Mouse (Mus musculus) spleen, postnatal 10 days (tissue): ENCODE measurements around the gene Dyrk1b.
"Not testable (repeated sequence)": the region's sequence is repeated elsewhere in the genome, so short reads cannot be mapped to it uniquely, and the experiment has no call there.

Source experiments
- DNase-seq, 2 experiments: peaks; one replicate each; pipeline ENCODE4 v3.0.0; 2021 to 2022; ENCODE audit warnings: low spot score in 2 of 2

Gene Dyrk1b

DNA sequence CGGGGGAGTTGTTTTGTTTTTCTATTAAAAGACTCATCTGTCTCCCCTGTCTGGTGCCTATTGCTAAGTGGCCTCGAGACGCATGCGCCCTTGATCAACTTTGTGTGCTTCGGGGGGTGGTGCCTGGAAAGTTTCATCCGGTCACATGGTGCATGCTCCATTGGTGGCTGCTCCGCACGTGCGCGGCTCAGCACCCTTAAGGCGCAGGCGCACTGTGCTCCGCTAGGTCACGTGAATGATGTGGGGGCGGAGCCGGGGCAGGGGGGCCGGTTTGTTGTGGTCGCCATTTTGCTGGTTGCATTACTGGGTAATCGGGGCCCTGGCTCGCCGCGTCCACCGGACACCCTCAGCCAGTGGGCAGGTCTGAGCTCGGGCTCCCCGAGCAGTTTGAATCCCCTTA is at the start of gene Dyrk1b:
Gene Dyrk1b (plus strand): TSS at position 242 of the 400 bp plus-strand sequence.
- DNase-seq, result peak; percentile 97 to 98

DNA sequence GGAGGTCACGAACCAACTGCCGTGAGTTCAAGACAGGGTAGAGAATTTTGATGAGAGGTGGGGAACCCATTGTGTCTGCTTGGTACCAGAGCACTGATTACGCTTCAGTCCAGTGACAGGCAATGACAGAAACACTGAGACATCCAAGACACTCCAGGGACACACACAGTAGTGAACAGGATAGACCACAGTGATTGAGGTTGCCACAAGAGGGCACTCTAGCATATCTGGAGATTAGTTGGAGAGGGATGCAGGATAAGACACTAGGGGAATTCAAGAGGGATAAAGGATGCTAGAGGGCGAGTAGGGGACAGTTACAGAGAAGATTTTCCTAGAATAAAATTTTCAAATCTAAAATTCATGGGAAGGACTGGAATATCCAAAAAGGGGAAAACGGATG is 41.7 kb upstream of the Dyrk1b start:
- DNase-seq, result peak in 1 of 2 experiments; percentile 31

DNA sequence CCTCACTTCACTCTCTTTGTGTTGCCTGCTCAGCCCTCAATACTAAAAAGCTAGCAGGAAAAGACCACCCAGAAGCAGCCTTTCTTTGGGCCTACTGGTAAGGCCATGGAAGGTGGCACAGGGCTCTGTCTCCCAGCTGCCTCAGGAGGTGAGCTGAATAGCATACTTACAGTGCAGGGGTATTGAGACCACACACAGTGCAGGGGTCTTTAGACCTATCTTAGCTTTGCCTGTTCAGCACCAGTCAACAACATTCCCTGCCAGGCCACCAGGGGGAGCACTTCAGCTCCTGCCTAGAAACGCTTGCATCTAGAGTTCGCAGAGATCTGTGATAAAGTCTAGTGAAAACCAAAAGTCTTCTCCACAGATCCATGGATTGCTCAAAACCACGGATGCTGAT is 31.0 kb upstream of the Dyrk1b start:
- DNase-seq, result peak; percentile 54 to 79

DNA sequence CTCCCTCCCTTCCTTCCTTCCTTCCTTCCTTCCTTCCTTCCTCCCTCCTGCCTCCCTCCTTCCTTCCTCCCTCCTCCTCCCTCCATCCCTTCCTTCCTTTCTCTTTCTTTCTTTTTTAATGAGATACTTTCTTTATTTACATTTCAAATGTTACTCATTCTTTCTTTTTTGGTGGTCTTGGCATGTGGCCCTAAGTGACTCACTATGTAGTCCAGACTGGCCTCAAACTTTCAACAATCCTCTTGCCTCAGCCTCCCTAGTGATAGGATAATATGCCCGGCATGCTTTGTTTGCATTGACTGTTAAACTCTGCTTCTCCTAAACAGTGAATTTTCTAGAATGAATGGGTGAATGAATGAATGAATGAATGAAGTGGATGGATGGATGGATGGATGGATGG is 29.4 kb upstream of the Dyrk1b start:
- DNase-seq, result no peak

DNA sequence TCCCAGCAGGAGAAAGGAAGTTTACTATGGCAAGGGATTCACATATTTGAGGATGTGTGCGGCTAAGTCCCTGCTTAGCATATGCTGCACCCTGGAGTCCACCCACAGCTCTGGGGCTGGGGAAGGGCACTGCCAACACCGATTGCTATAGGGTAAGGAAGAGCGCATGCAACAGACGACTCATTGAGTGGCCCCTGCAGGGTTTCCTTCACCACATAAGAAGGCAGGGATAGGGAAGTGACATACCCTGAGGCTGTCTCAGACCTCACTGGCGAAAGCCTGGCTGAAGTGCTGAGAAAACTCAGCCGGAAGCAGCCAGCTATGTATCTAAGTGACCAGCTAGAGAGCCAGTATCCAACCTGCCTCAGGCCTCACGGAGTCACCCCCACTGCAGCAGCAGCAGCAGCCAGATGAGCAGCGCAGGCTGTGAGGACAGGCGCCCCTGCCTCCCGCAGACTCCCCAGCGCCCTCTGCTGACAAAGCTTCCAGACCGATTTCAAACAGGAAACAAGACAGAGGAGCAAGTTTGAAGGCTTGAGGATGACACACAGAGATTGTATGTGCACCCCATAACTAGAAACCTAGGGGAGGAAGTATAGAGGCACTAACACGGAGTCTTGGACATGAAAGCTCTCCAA is 27.6 kb upstream of the Dyrk1b start:
- peak; percentile 21 to 71 for DNase-seq

DNA sequence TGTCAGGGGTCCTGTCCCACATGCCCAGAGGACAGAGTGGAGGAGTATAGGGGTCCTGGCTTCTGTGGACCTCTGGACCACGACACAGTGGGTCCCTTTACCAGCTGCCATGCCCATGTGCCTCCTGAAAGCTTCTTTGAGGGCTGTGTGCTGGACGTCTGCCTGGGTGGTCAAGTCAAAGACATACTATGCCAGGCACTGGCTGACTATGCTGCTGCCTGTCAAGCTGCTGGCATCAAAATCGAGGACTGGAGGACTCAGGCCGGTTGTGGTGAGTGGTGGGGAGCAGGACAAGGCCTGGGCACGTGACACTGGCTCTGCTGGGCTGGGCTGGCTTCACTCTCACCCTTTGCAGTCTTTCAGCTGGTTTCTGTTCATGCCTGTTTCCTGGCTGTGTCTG is 25.7 kb upstream of the Dyrk1b start:
- not testable (repeated sequence) for DNase-seq

DNA sequence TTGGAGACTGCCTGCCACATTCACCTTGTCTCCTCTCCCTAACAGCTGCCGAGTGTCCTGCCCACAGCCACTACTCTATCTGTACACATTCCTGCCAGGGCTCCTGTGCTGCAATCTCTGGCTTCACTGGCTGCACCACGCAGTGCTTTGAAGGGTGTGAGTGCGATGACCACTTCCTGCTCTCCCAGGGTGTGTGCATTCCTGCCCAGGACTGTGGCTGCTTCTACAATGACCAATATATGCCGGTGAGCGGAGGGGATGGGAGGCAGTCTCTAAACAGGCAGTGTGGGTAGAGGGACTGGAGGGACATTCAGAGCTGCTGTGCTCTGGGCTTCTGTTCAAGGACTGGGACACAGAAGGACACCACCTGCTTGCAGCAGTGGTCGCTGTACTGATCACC is 20.0 kb upstream of the Dyrk1b start:
- no peak for DNase-seq

DNA sequence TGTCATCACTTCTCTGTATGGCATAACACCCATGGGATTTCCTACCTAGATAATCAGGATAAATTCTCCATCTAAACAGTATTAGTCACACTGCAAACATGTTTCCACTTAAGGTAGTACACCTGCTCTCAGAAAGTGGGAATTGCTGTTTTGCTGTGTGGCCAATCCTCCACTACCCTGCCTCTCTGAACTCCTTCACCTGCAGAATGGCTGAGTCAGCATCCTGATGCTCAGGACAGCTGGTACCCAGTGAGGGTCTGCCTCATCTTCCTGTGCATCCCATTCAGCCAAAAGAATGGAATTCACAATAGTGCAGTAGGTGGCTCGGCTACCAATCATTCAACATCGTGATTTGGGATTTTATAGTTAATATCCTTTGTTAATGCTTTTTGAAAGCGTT is 19.4 kb upstream of the Dyrk1b start:
- no peak for DNase-seq

DNA sequence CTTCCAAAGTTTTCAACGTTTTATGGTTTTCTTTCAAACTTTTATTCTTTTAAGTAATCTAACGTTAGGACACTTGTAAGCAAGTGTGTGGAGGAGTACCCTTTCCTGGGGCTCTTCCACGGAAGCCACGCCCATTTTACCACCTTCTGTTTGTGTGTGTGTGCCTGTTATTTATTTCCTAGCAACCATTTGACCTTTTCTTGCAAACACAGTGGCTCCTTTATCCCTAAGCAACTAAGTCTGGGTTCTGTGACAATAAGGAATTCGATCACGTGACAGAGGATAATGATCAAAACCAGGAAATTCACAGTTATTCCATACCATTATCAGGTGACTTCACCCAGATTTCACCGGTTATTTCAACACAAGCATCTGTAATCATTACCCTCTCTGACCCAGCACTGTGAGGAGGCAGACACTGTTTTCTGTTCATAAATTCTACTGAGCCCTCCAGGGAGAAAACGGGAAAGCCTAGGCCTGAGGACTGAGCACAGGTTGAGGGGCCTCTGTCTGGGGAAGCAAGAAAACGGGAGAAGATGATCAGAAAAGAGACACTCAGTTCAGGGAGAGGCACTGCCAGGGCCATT is 18.0 kb upstream of the Dyrk1b start:
- no peak for DNase-seq

DNA sequence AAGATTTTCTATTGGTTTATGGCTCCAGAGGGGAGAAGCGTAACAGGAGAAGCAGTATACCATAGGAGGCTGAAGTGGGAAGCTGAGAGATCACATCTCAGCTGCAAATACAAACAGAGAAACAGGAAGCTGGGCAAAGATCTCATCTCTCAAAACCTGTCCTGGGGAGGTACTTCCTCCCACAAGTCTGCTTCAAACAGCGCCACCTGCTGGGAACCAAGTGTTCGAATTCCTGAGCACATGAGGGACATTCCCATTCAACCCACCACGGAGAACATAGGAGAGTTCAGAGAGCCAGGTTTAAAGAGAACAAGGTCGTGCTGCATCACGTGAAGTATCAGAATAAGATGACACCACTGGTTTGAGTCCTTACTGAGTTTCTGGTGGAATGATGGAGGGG is 13.9 kb upstream of the Dyrk1b start:
- DNase-seq, result no peak

DNA sequence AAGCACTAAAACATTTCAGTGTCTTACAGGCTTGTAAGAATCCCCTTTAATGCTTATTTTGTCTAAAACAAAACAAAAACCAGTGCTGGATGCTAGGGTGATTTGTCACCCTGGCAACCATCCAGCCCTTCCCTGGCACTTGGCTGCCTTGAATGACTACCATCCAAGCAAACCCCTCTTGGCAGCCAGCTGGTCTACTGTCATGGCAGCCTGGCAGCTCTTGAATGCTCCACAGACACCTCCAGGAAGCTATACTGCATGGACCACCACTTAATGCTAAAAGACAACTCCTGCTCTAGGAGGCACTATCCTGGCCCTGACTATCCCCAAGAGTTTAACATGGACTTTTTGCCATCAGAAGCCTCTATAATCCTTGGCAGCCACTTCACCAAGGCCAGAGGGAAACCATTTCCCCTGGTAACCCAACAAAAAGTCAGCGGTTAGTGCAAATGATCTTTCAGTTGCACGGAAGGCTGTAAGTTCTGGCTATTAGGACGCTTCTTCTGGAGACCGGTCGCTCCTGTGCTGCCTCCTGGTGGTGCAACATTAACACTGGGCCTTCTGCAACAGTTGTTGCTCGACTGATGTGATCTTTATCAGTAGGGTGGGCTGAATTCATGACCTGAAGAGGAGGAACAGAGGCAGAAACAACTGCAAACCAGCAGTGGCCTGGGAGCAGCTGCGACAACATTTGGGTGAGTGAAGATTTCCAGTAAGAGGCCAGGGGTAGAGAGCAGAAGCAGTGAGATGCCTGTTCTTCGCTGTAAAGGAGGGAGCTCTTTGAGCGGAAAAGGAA is 10.8 kb upstream of the Dyrk1b start:
- peak; percentile 61 to 87 for DNase-seq

DNA sequence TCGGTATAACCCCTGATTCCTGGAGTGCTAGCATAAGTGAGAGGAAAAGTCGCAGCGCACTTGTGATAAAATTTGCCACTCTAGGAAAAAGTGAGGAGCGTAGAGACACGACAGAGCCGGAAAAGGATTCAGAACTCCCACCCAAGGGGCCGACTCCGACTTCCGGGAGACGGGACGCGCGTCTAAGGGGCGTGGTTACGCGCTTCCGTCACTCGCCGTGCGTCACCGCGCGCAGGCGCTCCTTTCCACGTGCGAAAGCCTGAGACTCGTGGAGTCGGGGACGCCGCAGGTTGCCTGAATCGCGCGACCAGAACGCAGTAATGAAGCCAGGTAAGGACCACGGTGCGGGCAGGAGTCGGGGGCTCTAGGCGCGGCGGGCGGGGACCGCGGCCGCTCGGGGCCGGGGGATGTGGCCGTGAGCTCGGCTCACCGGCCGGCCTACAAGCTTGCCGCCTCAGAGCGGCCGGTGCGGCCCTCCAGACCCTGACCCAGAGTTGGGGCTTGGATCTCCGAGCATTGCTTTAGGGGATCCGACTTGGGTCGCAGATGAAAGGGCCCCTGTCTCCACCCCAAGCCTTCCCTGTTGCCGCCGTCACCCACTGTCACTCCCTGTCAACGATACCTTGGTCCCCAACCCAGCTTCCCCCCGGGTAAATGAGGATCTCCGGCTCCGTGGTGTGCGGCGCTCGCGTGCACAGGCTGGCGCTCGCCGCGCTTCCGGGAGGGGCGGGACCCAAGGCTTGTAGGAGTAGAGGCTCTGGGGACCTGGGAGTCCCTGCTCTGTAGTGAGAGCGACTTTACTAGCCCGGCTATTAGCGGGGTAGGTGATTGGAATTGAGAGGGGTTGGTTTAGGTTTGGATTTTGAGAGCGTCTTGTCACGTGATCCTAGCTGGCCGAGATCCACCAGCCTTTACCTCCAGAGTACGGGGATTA is 9.5 kb upstream of the Dyrk1b start, which contains the start of gene Fbl:
Gene Fbl (plus strand): TSS at position 222 of the 934 bp plus-strand sequence.
- DNase-seq, result peak; percentile 76 to 92

DNA sequence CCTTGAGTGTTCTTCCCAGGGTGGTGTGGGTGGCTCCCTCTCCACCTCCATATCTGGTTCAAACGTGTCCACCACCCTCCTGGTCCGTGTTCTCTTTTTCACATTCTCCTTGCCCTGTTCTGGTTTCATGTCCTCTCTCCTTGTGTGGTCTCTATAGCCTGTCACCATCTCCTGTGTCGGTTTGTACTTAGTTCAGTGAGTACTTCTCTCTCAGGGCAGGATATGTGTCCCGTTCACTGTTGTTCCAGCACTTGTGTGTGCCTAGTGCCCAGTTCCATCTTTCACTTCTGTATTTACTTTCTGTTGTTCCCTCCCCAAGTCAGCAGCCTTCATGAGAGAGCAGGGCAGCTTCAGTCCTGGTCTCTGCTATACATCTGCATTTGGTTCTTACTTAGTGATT is 3.9 kb upstream of the Dyrk1b start:
- DNase-seq, result no peak

DNA sequence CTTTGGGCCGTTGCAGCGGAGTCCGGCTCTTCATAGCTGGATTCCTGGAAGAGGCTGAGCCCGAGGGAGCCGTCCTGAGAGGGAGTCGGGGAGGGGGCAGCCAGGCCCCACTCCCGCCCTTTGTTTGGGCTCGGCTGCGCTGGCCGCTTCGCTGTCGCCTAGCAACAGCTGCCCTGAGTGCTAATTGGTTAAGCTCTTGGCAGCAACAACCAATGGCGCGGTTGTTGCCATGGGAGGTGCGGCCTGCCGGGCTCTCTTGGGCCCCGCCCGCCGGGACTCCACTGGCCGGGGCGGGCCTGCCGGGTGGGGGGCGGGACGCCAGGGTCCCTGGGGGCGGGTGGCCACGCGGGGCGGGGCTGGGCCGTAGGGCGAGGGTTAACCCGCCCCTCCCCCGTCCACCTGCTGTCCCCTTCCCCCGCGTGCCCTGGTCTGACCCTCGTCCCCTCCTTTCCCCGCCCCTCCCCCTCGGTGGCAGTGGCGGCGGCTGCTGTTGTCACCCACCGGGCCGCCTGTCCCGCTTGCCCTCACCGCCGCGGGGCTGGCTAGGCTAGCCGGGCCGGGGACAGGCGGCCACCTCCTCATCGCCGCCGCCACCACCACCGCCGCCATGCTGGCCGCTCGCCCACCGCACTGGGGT is 590 bp downstream of the Dyrk1b start:
- DNase-seq, result peak; percentile 88 to 95

DNA sequence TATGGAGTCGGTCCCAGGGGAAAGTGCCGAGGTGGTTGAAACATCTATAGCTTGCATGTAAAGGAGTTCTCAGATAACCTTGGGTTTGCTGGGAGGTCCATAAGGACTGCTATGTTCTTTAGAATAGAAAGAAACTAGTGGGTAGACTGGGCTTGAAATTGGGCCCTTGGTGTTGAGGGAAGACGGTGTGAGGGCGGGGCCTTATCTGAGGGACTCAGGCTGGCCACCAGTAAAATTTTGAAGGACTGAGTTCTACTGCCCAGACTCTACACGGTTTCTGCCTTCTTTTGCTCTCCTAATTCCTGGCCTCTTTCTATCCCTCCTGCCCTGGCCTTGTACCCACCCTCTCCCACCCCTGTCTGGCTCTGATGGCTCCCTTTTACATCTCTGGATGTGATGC is 1.6 kb downstream of the Dyrk1b start:
- DNase-seq, result peak; percentile 20 to 68

DNA sequence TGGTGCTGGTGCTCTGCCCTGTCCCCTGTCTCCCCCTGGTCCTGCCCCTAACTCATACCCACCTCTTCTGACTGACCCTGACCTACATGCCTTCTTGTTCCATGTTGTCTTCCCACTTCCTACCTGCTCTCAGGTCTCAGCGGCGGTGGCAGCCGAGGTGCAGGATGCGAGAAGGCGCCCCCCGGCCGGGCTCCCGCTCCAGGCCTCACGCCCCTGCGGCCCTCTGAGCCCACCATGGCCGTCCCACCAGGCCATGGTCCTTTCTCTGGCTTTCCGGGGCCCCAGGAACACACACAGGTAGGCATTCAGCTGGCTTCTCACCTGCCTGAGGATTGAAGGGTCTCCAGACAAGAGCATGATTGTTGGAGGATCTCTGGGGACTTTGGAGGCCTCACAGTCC is 2.1 kb downstream of the Dyrk1b start:
- no peak for DNase-seq

DNA sequence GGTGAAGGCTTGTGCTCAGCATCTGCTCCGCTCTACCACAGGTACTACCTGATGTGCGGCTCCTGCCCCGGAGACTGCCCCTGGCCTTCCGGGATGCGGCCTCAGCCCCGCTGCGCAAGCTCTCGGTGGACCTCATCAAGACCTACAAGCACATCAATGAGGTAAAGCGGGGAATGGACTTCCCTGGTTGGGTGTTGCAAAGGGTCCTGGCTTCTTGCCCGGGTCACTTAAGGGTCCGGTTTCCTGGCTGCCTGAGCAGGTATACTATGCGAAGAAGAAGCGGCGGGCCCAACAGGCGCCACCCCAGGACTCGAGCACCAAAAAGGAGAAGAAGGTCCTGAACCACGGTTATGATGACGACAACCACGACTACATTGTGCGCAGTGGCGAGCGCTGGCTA is 3.1 kb downstream of the Dyrk1b start:
- DNase-seq, result no peak

DNA sequence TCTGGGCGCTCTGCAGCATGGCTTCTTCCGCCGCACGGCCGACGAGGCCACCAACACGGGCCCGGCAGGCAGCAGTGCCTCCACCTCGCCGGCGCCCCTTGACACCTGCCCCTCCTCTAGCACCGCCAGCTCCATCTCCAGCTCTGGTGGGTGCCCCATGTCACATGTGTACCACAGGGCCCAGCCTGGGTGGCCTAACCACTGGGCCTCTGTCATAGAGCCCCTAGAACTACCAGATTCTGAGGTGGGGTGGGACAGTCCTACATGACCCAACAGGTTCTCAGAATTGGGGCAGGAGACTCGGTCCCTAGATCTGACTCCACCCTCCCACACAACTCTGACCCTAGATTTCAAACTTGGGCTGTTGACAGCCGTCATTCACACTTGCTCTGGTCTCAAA is 6.6 kb downstream of the Dyrk1b start:
- no peak for DNase-seq

DNA sequence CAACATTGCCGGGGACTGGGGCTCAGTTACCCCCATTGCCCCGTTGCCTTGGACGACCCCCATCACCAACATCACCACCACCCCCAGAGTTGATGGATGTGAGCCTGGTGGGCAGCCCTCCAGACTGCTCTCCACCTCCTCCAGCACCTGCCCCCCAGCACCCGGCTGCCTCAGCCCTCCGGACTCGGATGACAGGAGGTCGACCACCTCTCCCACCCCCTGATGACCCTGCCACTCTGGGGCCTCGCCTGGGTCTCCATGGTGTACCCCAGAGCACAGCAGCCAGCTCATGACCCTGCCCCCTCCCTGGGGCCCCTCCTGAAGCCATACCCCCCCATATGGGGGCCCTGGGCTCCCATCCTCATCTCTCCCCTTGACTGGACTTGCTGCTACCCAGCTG is 7.4 kb downstream of the Dyrk1b start:
- no peak for DNase-seq

DNA sequence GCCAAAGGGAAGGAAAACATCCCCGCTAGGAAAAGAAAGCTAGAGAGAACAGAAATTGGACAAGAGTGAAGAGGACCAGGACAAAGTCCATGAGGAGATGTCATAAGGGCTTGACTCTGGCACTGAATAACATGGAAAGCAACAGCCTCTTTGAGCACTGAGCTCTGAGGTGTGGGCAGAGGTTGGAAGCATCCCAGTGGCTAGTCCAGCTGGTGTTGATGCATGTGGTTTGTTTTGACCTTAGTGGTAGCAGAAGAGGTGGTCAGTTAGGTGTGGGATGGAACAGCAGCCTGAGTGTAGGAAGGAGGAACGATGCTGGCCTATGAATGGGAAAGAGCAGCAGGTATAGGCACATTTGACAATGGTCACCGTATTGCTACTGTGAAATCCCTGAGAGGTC is 12.2 kb downstream of the Dyrk1b start:
- no peak for DNase-seq

DNA sequence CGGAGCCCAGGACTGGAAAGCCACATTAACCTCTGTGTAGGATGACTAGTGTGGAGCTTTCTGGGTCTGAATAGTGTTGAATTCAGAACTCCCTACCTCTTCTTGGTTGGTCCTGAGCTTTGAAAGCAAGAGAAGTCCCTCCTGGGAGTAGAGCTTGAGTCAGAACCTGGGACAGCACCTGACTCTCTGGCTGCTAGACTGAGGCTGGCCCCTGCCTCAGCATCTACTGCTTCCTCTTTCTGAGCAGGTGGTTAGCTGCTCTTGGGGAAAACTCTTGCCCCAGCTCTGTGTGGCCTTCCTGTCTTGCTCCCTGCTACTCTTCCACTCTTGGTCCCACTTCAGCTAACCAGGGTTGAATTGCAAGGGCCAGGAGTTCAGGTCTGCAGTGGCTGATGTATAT is 12.6 kb downstream of the Dyrk1b start:
- DNase-seq, result no peak
